Mouse (Mus musculus): ENCODE measurements around the gene Arhgef12. TPM values are rescaled to one million over a fixed set of nuclear protein-coding genes. Genes with fewer than 3 reads are reported as not detected.

Gene Arhgef12
- polyA plus RNA-seq, 1 experiment from 2014 or later: 12.3 TPM

DNA sequence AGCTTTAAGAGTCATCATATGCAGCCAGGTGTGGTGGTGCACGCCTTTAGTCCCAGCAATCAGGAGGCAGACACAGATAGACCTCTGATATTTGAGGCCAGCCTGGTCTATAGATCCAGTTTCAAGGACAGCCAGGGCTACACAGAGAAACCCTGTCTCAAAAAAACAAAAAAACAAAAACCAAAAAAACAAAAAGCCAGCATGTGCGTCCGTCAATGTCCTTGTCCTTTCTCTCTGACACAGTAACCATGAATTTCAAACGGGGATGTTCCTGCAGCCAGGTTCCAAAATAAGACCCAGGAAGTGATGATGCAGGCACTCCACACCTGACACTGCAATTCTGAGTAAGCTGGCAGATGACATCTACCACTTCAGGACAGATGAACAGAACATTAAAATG is 12.2 kb downstream of the Arhgef12 start:
- no peaks in the 10 kb centered on the region for H3K27me3 ChIP-seq
- H3K4me2 ChIP-seq (replicated peaks): no peak overlapping the region
- H3K27ac ChIP-seq: no peak overlapping the region
- no peak overlapping the region for H3K4me3 ChIP-seq
- 91% methylated on average over 4 of the region's 4 CpGs for WGBS
- no peak for ATAC-seq (ENCODE audit: low FRiP score, low read depth)
- peaks cover 15% of the 10 kb centered on the region for H3K4me1 ChIP-seq
- H3K9ac ChIP-seq: no peak overlapping the region
- H3K9me3 ChIP-seq: no peaks in the 10 kb centered on the region
- no peaks in the 10 kb centered on the region for H3K36me3 ChIP-seq

DNA sequence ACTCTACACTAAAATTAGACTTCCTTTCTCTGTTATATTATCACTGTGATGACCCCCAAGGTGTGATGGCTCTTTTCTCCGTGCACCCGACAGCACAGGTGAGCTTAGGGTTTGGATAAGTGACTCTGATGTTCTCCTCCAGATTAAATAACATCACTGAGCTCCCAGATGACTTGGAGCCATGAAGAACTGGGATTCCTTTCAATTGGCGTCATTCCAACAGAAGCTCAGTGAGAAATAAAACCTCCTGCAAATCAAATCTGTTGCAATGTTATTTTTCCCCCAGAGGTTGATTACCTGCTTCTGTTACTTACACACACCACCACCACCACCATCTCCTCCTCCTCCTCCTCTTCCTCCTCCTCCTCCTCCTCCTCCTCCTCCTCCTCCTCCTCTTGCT is 13.2 kb downstream of the Arhgef12 start:
- Histone ChIP-seq H3K9me3 (no peaks in the 10 kb centered on the region), H3K9ac (no peak overlapping the region), H3K4me1 (peaks cover 15% of the 10 kb centered on the region), H3K36me3 (no peaks in the 10 kb centered on the region), H3K4me2 (replicated peaks) (no peak overlapping the region), H3K27ac (no peak overlapping the region), H3K27me3 (no peaks in the 10 kb centered on the region), H3K4me3 (no peak overlapping the region)
- 59% methylated on average over 3 of the region's 3 CpGs for WGBS
- no peak for ATAC-seq (ENCODE audit: low FRiP score, low read depth)

DNA sequence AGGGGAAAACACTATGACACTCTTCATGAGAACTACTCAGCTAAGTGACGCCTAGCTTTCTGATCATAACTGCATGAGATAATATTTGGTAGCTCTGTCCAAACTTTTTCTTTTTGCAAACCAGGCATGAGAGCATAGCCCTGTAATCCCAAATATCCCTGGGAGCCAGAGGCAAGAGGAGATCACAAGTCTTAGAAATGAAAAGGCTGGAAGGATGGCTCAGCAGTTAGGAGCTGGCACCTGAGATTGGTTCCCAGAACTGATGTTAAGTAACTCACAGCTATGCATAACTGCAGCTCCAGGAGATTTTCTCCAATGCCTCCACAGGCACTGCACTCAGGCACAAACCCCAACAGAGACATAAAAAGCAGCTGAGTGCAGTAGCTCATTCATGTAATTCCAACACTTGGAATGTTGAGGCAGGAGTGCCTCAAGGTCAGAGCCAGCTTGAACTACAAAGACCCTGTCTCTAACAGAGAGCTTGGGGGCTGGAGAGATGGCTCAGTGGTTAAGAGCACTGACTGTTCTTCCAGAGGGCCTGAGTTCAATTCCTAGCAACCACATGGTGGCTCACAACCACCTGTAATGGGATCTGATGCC is 21.3 kb downstream of the Arhgef12 start:
- Histone ChIP-seq H3K9ac (no peak overlapping the region), H3K4me3 (no peak overlapping the region), H3K36me3 (no peaks in the 10 kb centered on the region), H3K27me3 (no peaks in the 10 kb centered on the region), H3K4me1 (peaks cover 22% of the 10 kb centered on the region), H3K4me2 (replicated peaks) (no peak overlapping the region), H3K27ac (no peak overlapping the region), H3K9me3 (no peaks in the 10 kb centered on the region)
- 96% methylated on average over 1 of the region's 1 CpGs for WGBS
- no peak for ATAC-seq (ENCODE audit: low FRiP score, low read depth)

- Histone ChIP-seq H3K27me3 (no peaks in the 10 kb centered on the region), H3K27ac (no peak overlapping the region), H3K9me3 (no peaks in the 10 kb centered on the region), H3K4me1 (peaks cover 22% of the 10 kb centered on the region), H3K4me2 (replicated peaks) (no peak overlapping the region), H3K4me3 (no peak overlapping the region), H3K36me3 (no peaks in the 10 kb centered on the region), H3K9ac (no peak overlapping the region)
- WGBS: 73% methylated on average over 7 of the region's 7 CpGs
- no peak for ATAC-seq (ENCODE audit: low FRiP score, low read depth)
These were observed 22.3 kb downstream of the Arhgef12 start for GRCm38 (mm10) chr9:43084496-43085362.

- Histone ChIP-seq H3K36me3 (no peaks in the 10 kb centered on the region), H3K4me2 (replicated peaks) (no peak overlapping the region), H3K9ac (no peak overlapping the region), H3K27me3 (no peaks in the 10 kb centered on the region), H3K9me3 (no peaks in the 10 kb centered on the region), H3K4me1 (peaks cover 22% of the 10 kb centered on the region), H3K27ac (no peak overlapping the region), H3K4me3 (no peak overlapping the region)
- ATAC-seq (ENCODE audit: low FRiP score, low read depth): no peak
- WGBS: 50% methylated on average over 7 of the region's 7 CpGs
These were observed 23.5 kb downstream of the Arhgef12 start for GRCm38 (mm10) chr9:43083441-43084055.

- H3K36me3 ChIP-seq: no peaks in the 10 kb centered on the region
- H3K27ac ChIP-seq: no peak overlapping the region
- H3K9me3 ChIP-seq: no peaks in the 10 kb centered on the region
- peaks cover 8% of the 10 kb centered on the region for H3K4me1 ChIP-seq
- no peak overlapping the region for H3K4me2 ChIP-seq (replicated peaks)
- no peak overlapping the region for H3K4me3 ChIP-seq
- ATAC-seq (ENCODE audit: low FRiP score, low read depth): no peak
- WGBS: 86% methylated on average over 3 of the region's 3 CpGs
- H3K27me3 ChIP-seq: no peaks in the 10 kb centered on the region
- no peak overlapping the region for H3K9ac ChIP-seq
These were observed 28.3 kb downstream of the Arhgef12 start for GRCm38 (mm10) chr9:43078711-43079110.

- H3K27ac ChIP-seq: no peak overlapping the region
- WGBS: 73% methylated on average over 7 of the region's 7 CpGs
- peaks cover 16% of the 10 kb centered on the region for H3K4me1 ChIP-seq
- H3K4me3 ChIP-seq: no peak overlapping the region
- H3K9me3 ChIP-seq: no peaks in the 10 kb centered on the region
- no peak for ATAC-seq (ENCODE audit: low FRiP score, low read depth)
- no peak overlapping the region for H3K9ac ChIP-seq
- H3K4me2 ChIP-seq (replicated peaks): no peak overlapping the region
- H3K36me3 ChIP-seq: no peaks in the 10 kb centered on the region
- no peaks in the 10 kb centered on the region for H3K27me3 ChIP-seq
These were observed 30.9 kb downstream of the Arhgef12 start for GRCm38 (mm10) chr9:43076163-43076562.

- WGBS: 96% methylated on average over 1 of the region's 1 CpGs
- Histone ChIP-seq H3K4me3 (no peak overlapping the region), H3K9ac (no peak overlapping the region), H3K4me1 (peaks cover 17% of the 10 kb centered on the region), H3K4me2 (replicated peaks) (no peak overlapping the region), H3K27ac (no peak overlapping the region), H3K27me3 (no peaks in the 10 kb centered on the region), H3K9me3 (no peaks in the 10 kb centered on the region), H3K36me3 (no peaks in the 10 kb centered on the region)
- ATAC-seq (ENCODE audit: low FRiP score, low read depth): no peak
These were observed 32.4 kb downstream of the Arhgef12 start for GRCm38 (mm10) chr9:43074611-43075010.

GRCm38 (mm10) chr9:43071741-43072140 is 35.3 kb downstream of the Arhgef12 start:
- Histone ChIP-seq H3K4me2 (replicated peaks) (no peak overlapping the region), H3K27me3 (no peaks in the 10 kb centered on the region), H3K4me1 (peaks cover 24% of the 10 kb centered on the region), H3K9me3 (no peaks in the 10 kb centered on the region), H3K4me3 (no peak overlapping the region), H3K9ac (no peak overlapping the region), H3K36me3 (no peaks in the 10 kb centered on the region), H3K27ac (no peak overlapping the region)
- ATAC-seq (ENCODE audit: low FRiP score, low read depth): no peak
- 59% methylated on average over 2 of the region's 2 CpGs for WGBS

GRCm38 (mm10) chr9:43071176-43071575 is 35.9 kb downstream of the Arhgef12 start:
- no peak overlapping the region for H3K27ac ChIP-seq
- ATAC-seq (ENCODE audit: low FRiP score, low read depth): no peak

GRCm38 (mm10) chr9:43070566-43070965 is 36.5 kb downstream of the Arhgef12 start:
- H3K27me3 ChIP-seq: no peaks in the 10 kb centered on the region
- no peaks in the 10 kb centered on the region for H3K9me3 ChIP-seq
- no peak overlapping the region for H3K9ac ChIP-seq
- no peak for ATAC-seq (ENCODE audit: low FRiP score, low read depth)
- peaks cover 24% of the 10 kb centered on the region for H3K4me1 ChIP-seq
- no peaks in the 10 kb centered on the region for H3K36me3 ChIP-seq
- no peak overlapping the region for H3K27ac ChIP-seq
- 77% methylated on average over 4 of the region's 4 CpGs for WGBS
- no peak overlapping the region for H3K4me2 ChIP-seq (replicated peaks)
- no peak overlapping the region for H3K4me3 ChIP-seq

More at GRCm38 (mm10) chr9:43071176-43071575, 35.9 kb downstream of the Arhgef12 start:
- peaks cover 24% of the 10 kb centered on the region for H3K4me1 ChIP-seq
- no peak overlapping the region for H3K9ac ChIP-seq
- no peaks in the 10 kb centered on the region for H3K27me3 ChIP-seq
- H3K4me3 ChIP-seq: no peak overlapping the region
- H3K36me3 ChIP-seq: no peaks in the 10 kb centered on the region
- WGBS: 26% methylated on average over 4 of the region's 4 CpGs
- no peak overlapping the region for H3K4me2 ChIP-seq (replicated peaks)
- no peaks in the 10 kb centered on the region for H3K9me3 ChIP-seq

- Histone ChIP-seq H3K9me3 (no peaks in the 10 kb centered on the region), H3K9ac (no peak overlapping the region), H3K27me3 (no peaks in the 10 kb centered on the region), H3K36me3 (no peaks in the 10 kb centered on the region), H3K4me3 (no peak overlapping the region), H3K4me1 (peaks cover 24% of the 10 kb centered on the region), H3K27ac (no peak overlapping the region), H3K4me2 (replicated peaks) (no peak overlapping the region)
- WGBS: 84% methylated on average over 2 of the region's 2 CpGs
- ATAC-seq (ENCODE audit: low FRiP score, low read depth): no peak
These were observed 36.9 kb downstream of the Arhgef12 start for GRCm38 (mm10) chr9:43070153-43070552.
